Mouse (Mus musculus) hindbrain, embryonic 16.5 days (tissue): ENCODE data around the gene Tnfrsf13c. TPM values are rescaled to one million over a fixed set of nuclear protein-coding genes. Genes with fewer than 3 reads are reported as not detected.

Experiments
- ATAC-seq: fragments of 200-750 bp; cut with Nextera tagmentation; 2 replicates; pipeline ENCODE4 v1.8.0; 2017; ENCODE audit warnings: moderate TSS enrichment, moderate library complexity
- H3K27ac ChIP-seq: fragments of 300-500 bp; sonication (generic); 2 replicates; pipeline ENCODE4 v1.5.1; 2014; ENCODE audit warnings: low read depth, mild to moderate bottlenecking, control low read depth, low read length, moderate library complexity
- H3K27me3 ChIP-seq: fragments of 300-500 bp; sonication (generic); replicated peaks from 2 replicates; pipeline ENCODE4 v1.6.1; 2014; ENCODE audit warnings: low read length; ENCODE audit not compliant: control insufficient read depth, insufficient read depth
- H3K36me3 ChIP-seq: fragments of 300-500 bp; sonication (generic); 2 replicates; pipeline ENCODE4 v1.6.1; 2014; ENCODE audit warnings: mild to moderate bottlenecking, low read length, moderate library complexity, mixed read lengths; ENCODE audit not compliant: control insufficient read depth, insufficient read depth
- H3K4me1 ChIP-seq: fragments of 300-500 bp; sonication (generic); 2 replicates; pipeline ENCODE4 v1.6.1; 2014; ENCODE audit warnings: low read depth, low read length; ENCODE audit not compliant: control insufficient read depth, insufficient read depth
- H3K4me2 ChIP-seq: fragments of 300-500 bp; sonication (generic); 2 replicates; pipeline ENCODE4 v1.6.1; 2014; ENCODE audit warnings: mild to moderate bottlenecking, low read length, control low read depth, moderate library complexity
- H3K4me3 ChIP-seq: fragments of 300-500 bp; sonication (generic); 2 replicates; pipeline ENCODE4 v1.5.1; 2014; ENCODE audit warnings: mild to moderate bottlenecking, low read length, control low read depth, moderate library complexity
- H3K9ac ChIP-seq: fragments of 300-500 bp; sonication (generic); 2 replicates; pipeline ENCODE4 v1.6.1; 2014; ENCODE audit warnings: low read depth, mild to moderate bottlenecking, control low read depth, low read length, moderate library complexity
- H3K9me3 ChIP-seq: fragments of 300-500 bp; sonication (generic); 2 replicates; pipeline ENCODE4 v1.6.1; 2014; ENCODE audit warnings: mild to moderate bottlenecking, low read length, moderate library complexity; ENCODE audit not compliant: control insufficient read depth
- WGBS: fragments of 180-500 bp; shearing (Covaris S2); extraction: QIAGEN DNeasy Blood & Tissue Kit; methylation state at CpG from one replicate; pipeline ENCODE4 v1.1.7; 2014; 5-methylcytosine and 5-hydroxymethylcytosine counted together
- polyA plus RNA-seq: library from polyadenylated mRNA; unstranded; fragments of >200 nt; fragmentation: Nextera tagmentation; extraction: Ambion mirVana; gene quantifications from 2 replicates; pipeline ENCODE4 v1.2.1, GENCODE M21; 2015

Tnfrsf13c gene
- polyA plus RNA-seq, 1 experiment from 2014 or later = 0.10 TPM

- H3K27me3 ChIP-seq = peaks cover 53% of the 10 kb centered on the region
- WGBS = 1% methylated on average over 27 of the region's 34 CpGs
- H3K4me1 ChIP-seq = peaks cover 24% of the 10 kb centered on the region
- H3K9ac ChIP-seq = peak within 1 kb of the TSS; percentile 62
- H3K9me3 ChIP-seq = no peaks in the 10 kb centered on the region
- H3K4me2 ChIP-seq = peak within 1 kb of the TSS; percentile 74
- ATAC-seq = no peak
- no peak within 1 kb of the TSS for H3K27ac ChIP-seq
- peak within 1 kb of the TSS; percentile 53 for H3K4me3 ChIP-seq
- H3K36me3 ChIP-seq = no peaks in the 10 kb centered on the region
Measured at GRCm38 (mm10) chr15:82212752-82213063, 11.5 kb downstream of the Tnfrsf13c start, which contains the start of gene Shisa8. Shisa8 (minus strand) TSS chr15:82212815.

- Histone ChIP-seq H3K9ac (peak overlapping the region; percentile 62), H3K4me2 (peak overlapping the region; percentile 74), H3K36me3 (no peaks in the 10 kb centered on the region), H3K27me3 (peaks cover 53% of the 10 kb centered on the region), H3K27ac (no peak overlapping the region), H3K9me3 (no peaks in the 10 kb centered on the region), H3K4me1 (peaks cover 30% of the 10 kb centered on the region), H3K4me3 (peak overlapping the region; percentile 53)
- ATAC-seq = peak; percentile 57
- WGBS = under 1% methylated on average over 92 of the region's 112 CpGs
Measured at GRCm38 (mm10) chr15:82211911-82212751, 12.0 kb downstream of the Tnfrsf13c start.

GRCm38 (mm10) chr15:82211281-82211680, 12.9 kb downstream of the Tnfrsf13c start:
- Histone ChIP-seq H3K4me1 (peaks cover 37% of the 10 kb centered on the region), H3K36me3 (no peaks in the 10 kb centered on the region), H3K9ac (0 out of 2 replicates have a peak overlapping the region, but pooled peaks have one; percentile 62), H3K27me3 (peaks cover 55% of the 10 kb centered on the region), H3K9me3 (no peaks in the 10 kb centered on the region), H3K27ac (no peak overlapping the region), H3K4me2 (peak overlapping the region; percentile 74), H3K4me3 (peak overlapping the region; percentile 53)
- no peak for ATAC-seq
- 1% methylated on average over 9 of the region's 11 CpGs for WGBS

GRCm38 (mm10) chr15:82210801-82211200, 13.4 kb downstream of the Tnfrsf13c start:
- Histone ChIP-seq H3K27ac (no peak overlapping the region), H3K4me1 (peaks cover 34% of the 10 kb centered on the region), H3K4me3 (peak overlapping the region; percentile 9; the same call in 1 of the 2 replicates), H3K36me3 (no peaks in the 10 kb centered on the region), H3K9me3 (no peaks in the 10 kb centered on the region), H3K9ac (no peak overlapping the region), H3K27me3 (peaks cover 54% of the 10 kb centered on the region), H3K4me2 (peak overlapping the region; percentile 21)
- WGBS = 55% methylated on average over 1 of the region's 1 CpGs
- ATAC-seq = no peak

DNA sequence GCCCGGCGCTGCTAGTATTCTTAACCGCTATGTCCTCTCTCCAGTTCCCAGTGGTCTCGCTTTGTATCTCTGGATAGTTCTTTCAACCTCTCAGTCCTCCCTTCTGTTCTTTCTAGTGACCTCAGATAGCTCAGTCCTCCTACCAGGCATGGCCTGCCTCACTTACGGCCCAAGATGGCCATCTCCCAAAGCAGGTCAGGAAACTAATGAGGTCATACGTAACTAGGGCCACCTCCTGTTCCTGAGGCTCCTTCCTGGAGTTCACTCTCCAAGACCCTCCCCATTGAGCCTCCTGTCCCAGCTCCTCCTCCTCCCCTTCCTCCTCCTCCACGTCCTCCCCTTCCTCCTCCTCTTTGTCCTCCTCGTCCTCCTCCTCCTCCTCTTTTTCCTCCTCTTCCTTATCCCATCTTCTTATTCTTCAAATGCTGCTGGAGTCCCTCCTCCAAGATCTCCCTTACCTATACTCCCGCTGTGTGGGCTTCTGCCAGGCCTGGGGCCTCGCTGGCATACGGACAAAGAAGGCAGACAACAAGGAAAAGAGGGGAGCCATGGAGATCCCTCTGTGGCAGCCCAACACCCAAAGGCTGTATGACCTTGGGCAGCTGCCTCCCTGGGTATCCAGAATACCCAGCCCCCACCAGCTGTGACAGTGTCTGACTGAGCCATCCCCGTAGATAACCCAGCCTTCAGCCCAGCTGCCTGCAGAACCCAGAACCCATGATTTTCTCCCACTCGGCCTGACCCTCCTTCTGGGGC, 14.7 kb downstream of the Tnfrsf13c start:
- WGBS = 76% methylated on average over 13 of the region's 13 CpGs
- no peaks in the 10 kb centered on the region for H3K9me3 ChIP-seq
- no peak overlapping the region for H3K4me2 ChIP-seq
- H3K4me3 ChIP-seq = no peak overlapping the region
- H3K27me3 ChIP-seq = peaks cover 49% of the 10 kb centered on the region
- peaks cover 34% of the 10 kb centered on the region for H3K4me1 ChIP-seq
- ATAC-seq = no peak
- H3K9ac ChIP-seq = no peak overlapping the region
- no peaks in the 10 kb centered on the region for H3K36me3 ChIP-seq
- H3K27ac ChIP-seq = no peak overlapping the region

DNA sequence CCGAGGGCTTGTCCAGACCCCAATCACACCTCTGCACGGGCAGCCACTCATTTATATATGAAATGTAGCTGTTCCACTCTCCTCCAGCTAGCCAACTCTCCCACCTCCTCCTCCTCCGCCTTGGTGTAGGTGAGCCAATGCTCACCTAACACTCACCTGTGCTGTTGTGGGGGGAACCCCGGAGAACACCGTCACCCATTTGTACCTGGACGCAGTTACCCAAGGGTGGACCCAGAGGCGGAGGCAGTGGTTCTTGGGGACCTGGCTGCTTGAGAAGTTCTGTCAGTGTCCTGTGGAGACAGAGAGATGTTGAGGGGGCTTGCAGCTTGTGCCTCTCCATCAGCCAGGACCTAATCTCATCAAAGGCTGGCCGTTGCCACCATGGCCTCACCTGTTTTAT, 15.9 kb downstream of the Tnfrsf13c start:
- Histone ChIP-seq H3K27me3 (peaks cover 45% of the 10 kb centered on the region), H3K4me2 (no peak overlapping the region), H3K9me3 (no peaks in the 10 kb centered on the region), H3K4me1 (peaks cover 41% of the 10 kb centered on the region), H3K36me3 (peaks cover 4% of the 10 kb centered on the region; the same call in 1 of the 2 replicates), H3K4me3 (no peak overlapping the region), H3K27ac (no peak overlapping the region), H3K9ac (no peak overlapping the region)
- no peak for ATAC-seq
- 85% methylated on average over 8 of the region's 8 CpGs for WGBS

DNA sequence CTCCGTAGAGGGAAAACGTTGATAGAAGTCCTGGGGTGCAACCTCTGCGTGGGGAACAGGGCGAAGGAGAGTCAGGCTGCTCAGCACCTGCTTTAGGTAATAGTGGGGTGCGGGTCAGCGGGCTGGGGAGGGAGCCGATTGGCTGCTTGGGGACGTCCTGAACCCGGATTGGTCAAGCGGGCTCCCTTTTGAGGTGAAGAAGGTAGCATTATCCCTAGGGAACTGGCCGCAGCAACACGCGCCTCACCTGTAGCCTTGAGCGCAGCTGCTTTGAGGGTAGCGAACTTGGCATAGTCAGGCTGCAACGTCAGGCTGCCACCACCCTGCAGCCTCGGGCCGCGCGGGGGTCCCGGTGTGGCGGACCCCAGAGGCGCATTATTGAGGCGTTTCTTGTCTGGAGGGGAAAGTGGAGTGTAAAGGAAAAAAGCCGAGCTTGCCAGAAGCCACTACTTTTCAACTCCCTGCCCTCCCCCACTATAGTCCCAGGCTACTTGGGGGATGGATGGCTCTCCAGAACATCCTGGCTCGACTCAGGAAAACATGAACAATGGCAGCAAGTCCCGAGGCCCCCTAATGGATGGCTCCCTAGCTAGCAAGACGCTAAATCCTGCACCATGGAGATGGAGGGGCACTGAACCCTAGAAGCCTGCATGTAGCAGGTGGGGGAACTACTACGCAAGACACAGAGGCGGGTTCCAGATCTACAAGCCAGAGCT, 16.5 kb downstream of the Tnfrsf13c start:
- Histone ChIP-seq H3K4me2 (peak overlapping the region; percentile 31), H3K27ac (no peak overlapping the region), H3K4me3 (no peak overlapping the region), H3K27me3 (peaks cover 38% of the 10 kb centered on the region), H3K9me3 (no peaks in the 10 kb centered on the region), H3K36me3 (peaks cover 5% of the 10 kb centered on the region; the same call in 1 of the 2 replicates), H3K4me1 (peaks cover 40% of the 10 kb centered on the region), H3K9ac (no peak overlapping the region; the same call in 1 of the 2 replicates)
- 15% methylated on average over 30 of the region's 30 CpGs for WGBS
- ATAC-seq = no peak

GRCm38 (mm10) chr15:82207105-82207459, 17.1 kb downstream of the Tnfrsf13c start:
- H3K27me3 ChIP-seq = peaks cover 34% of the 10 kb centered on the region
- peak overlapping the region; percentile 39; the same call in 1 of the 2 replicates for H3K9ac ChIP-seq
- H3K4me1 ChIP-seq = peaks cover 34% of the 10 kb centered on the region
- no peak overlapping the region for H3K27ac ChIP-seq
- peaks cover 6% of the 10 kb centered on the region; the same call in 1 of the 2 replicates for H3K36me3 ChIP-seq
- WGBS = 16% methylated on average over 34 of the region's 34 CpGs
- no peak overlapping the region for H3K4me3 ChIP-seq
- H3K4me2 ChIP-seq = peak overlapping the region; percentile 31
- no peak for ATAC-seq
- no peaks in the 10 kb centered on the region for H3K9me3 ChIP-seq
